Mouse (Mus musculus) neural tube, embryonic 13.5 days (tissue): ENCODE data around the gene Cipc. TPM values are rescaled to one million over a fixed set of nuclear protein-coding genes. Genes with fewer than 3 reads are reported as not detected.

Experiments used
- ATAC-seq: fragments of 200-750 bp; cut with Nextera tagmentation; 2 replicates; pipeline ENCODE4 v1.8.0; 2017; ENCODE audit warnings: low read depth, mild to moderate bottlenecking, moderate TSS enrichment, moderate library complexity
- H3K27ac ChIP-seq: fragments of 300-500 bp; sonication (generic); replicated peaks from 2 replicates; pipeline ENCODE4 v1.5.1; 2015; ENCODE audit warnings: moderate library complexity, mild to moderate bottlenecking, inconsistent platforms
- H3K27me3 ChIP-seq: fragments of 300-500 bp; sonication (generic); 2 replicates; pipeline ENCODE4 v1.6.1; 2015; ENCODE audit warnings: mild to moderate bottlenecking, inconsistent platforms
- H3K36me3 ChIP-seq: fragments of 300-500 bp; sonication (generic); 2 replicates; pipeline ENCODE4 v1.6.1; 2015; ENCODE audit warnings: mild to moderate bottlenecking, inconsistent platforms
- H3K4me1 ChIP-seq: fragments of 300-500 bp; sonication (generic); replicated peaks from 2 replicates; pipeline ENCODE4 v1.6.1; 2015; ENCODE audit warnings: inconsistent platforms
- H3K4me2 ChIP-seq: fragments of 300-500 bp; sonication (generic); 2 replicates; pipeline ENCODE4 v1.6.1; 2015; ENCODE audit warnings: inconsistent platforms, mild to moderate bottlenecking, moderate library complexity
- H3K4me3 ChIP-seq: fragments of 300-500 bp; sonication (generic); 2 replicates; pipeline ENCODE4 v1.5.1; 2015; ENCODE audit warnings: mild to moderate bottlenecking, inconsistent platforms
- H3K9ac ChIP-seq: fragments of 300-500 bp; sonication (generic); 2 replicates; pipeline ENCODE4 v1.6.1; 2015; ENCODE audit warnings: moderate library complexity, mild to moderate bottlenecking, inconsistent platforms
- H3K9me3 ChIP-seq: fragments of 300-500 bp; sonication (generic); 2 replicates; pipeline ENCODE4 v1.6.1; 2016; ENCODE audit warnings: inconsistent platforms
- WGBS: fragments of 180-500 bp; shearing (Covaris S2); methylation state at CpG from one replicate; pipeline ENCODE4 v1.1.7; 2015; 5-methylcytosine and 5-hydroxymethylcytosine counted together
- polyA plus RNA-seq: library from polyadenylated mRNA; unstranded; fragments of >200 nt; fragmentation: Nextera tagmentation; extraction: Ambion mirVana; gene quantifications from 2 replicates; pipeline ENCODE4 v1.2.1, GENCODE M21; 2015

Cipc gene
- polyA plus RNA-seq, 1 experiment from 2014 or later: 39.2 TPM

GRCm38 (mm10) chr12:86914756-86915155, 32.1 kb upstream of the Cipc start:
- H3K4me1 ChIP-seq: peaks cover 75% of the 10 kb centered on the region
- peaks cover 52% of the 10 kb centered on the region for H3K27me3 ChIP-seq

GRCm38 (mm10) chr12:86915617-86916016, 31.2 kb upstream of the Cipc start:
- Histone ChIP-seq H3K4me3 (no peak overlapping the region), H3K9me3 (no peaks in the 10 kb centered on the region), H3K4me2 (no peak overlapping the region), H3K4me1 (peaks cover 72% of the 10 kb centered on the region), H3K27ac (no peak overlapping the region), H3K36me3 (no peaks in the 10 kb centered on the region), H3K27me3 (peaks cover 44% of the 10 kb centered on the region), H3K9ac (no peak overlapping the region)
- 77% methylated on average over 7 of the region's 7 CpGs for WGBS
- ATAC-seq: no peak

More at GRCm38 (mm10) chr12:86914756-86915155, 32.1 kb upstream of the Cipc start:
- whole genome bisulfite sequencing: 62% methylated on average over 6 of the region's 6 CpGs
- no peak overlapping the region for H3K4me3 ChIP-seq
- H3K4me2 ChIP-seq: no peak overlapping the region
- H3K9ac ChIP-seq: no peak overlapping the region
- H3K9me3 ChIP-seq: no peaks in the 10 kb centered on the region
- ATAC-seq: no peak
- peak overlapping the region; percentile 23; the same call in 1 of the 2 replicates for H3K27ac ChIP-seq
- no peaks in the 10 kb centered on the region for H3K36me3 ChIP-seq

GRCm38 (mm10) chr12:86916796-86917573, 29.9 kb upstream of the Cipc start:
- H3K36me3 ChIP-seq: no peaks in the 10 kb centered on the region
- 0 out of 2 replicates have a peak overlapping the region, but pooled peaks have one; percentile 9 for H3K9ac ChIP-seq
- peaks cover 44% of the 10 kb centered on the region for H3K27me3 ChIP-seq
- no peaks in the 10 kb centered on the region for H3K9me3 ChIP-seq
- WGBS: 81% methylated on average over 7 of the region's 7 CpGs
- H3K27ac ChIP-seq: peak overlapping the region; percentile 92
- peaks cover 61% of the 10 kb centered on the region for H3K4me1 ChIP-seq
- no peak overlapping the region for H3K4me2 ChIP-seq
- H3K4me3 ChIP-seq: no peak overlapping the region
- no peak for ATAC-seq

- peak; percentile 54 for ATAC-seq
- WGBS: 18% methylated on average over 11 of the region's 11 CpGs
- Histone ChIP-seq H3K4me1 (peaks cover 53% of the 10 kb centered on the region), H3K27me3 (peaks cover 42% of the 10 kb centered on the region), H3K9me3 (no peaks in the 10 kb centered on the region), H3K36me3 (no peaks in the 10 kb centered on the region), H3K27ac (peak overlapping the region; percentile 92), H3K4me3 (no peak overlapping the region), H3K9ac (peak overlapping the region; percentile 58), H3K4me2 (0 out of 2 replicates have a peak overlapping the region, but pooled peaks have one; percentile 20)
Measured at GRCm38 (mm10) chr12:86918361-86918967, 28.4 kb upstream of the Cipc start.

GRCm38 (mm10) chr12:86918983-86919722, 27.7 kb upstream of the Cipc start:
- H3K36me3 ChIP-seq: no peaks in the 10 kb centered on the region
- WGBS: 54% methylated on average over 17 of the region's 17 CpGs
- peaks cover 35% of the 10 kb centered on the region for H3K27me3 ChIP-seq
- H3K9me3 ChIP-seq: no peaks in the 10 kb centered on the region
- peaks cover 49% of the 10 kb centered on the region for H3K4me1 ChIP-seq
- H3K4me2 ChIP-seq: no peak overlapping the region
- no peak overlapping the region for H3K4me3 ChIP-seq
- peak overlapping the region; percentile 92 for H3K27ac ChIP-seq
- peak; percentile 45 for ATAC-seq
- peak overlapping the region; percentile 58 for H3K9ac ChIP-seq

- H3K27me3 ChIP-seq: no peaks in the 10 kb centered on the region
- no peak overlapping the region for H3K4me2 ChIP-seq
- H3K27ac ChIP-seq: peak overlapping the region; percentile 30
- peak; percentile 49 for ATAC-seq
- H3K4me3 ChIP-seq: no peak overlapping the region
- H3K36me3 ChIP-seq: no peaks in the 10 kb centered on the region
- H3K9me3 ChIP-seq: 0 out of 2 replicates have a peak, but pooled peaks cover 8% of the 10 kb centered on the region
- WGBS: 5% methylated on average over 5 of the region's 5 CpGs
- no peak overlapping the region for H3K9ac ChIP-seq
- H3K4me1 ChIP-seq: peaks cover 28% of the 10 kb centered on the region
Measured at GRCm38 (mm10) chr12:86923837-86924236, 23.0 kb upstream of the Cipc start.

GRCm38 (mm10) chr12:86930934-86931729, 15.7 kb upstream of the Cipc start:
- no peak overlapping the region for H3K4me3 ChIP-seq
- no peak overlapping the region for H3K27ac ChIP-seq
- no peak overlapping the region for H3K4me2 ChIP-seq
- 73% methylated on average over 6 of the region's 6 CpGs for WGBS
- 0 out of 2 replicates have a peak, but pooled peaks cover 8% of the 10 kb centered on the region for H3K9me3 ChIP-seq
- H3K27me3 ChIP-seq: no peaks in the 10 kb centered on the region
- no peak overlapping the region for H3K9ac ChIP-seq
- H3K4me1 ChIP-seq: peaks cover 9% of the 10 kb centered on the region
- no peaks in the 10 kb centered on the region for H3K36me3 ChIP-seq
- ATAC-seq: 0 out of 2 replicates have a peak, but pooled peaks have one; percentile 8

GRCm38 (mm10) chr12:86931919-86932574, 14.8 kb upstream of the Cipc start:
- ATAC-seq: 0 out of 2 replicates have a peak, but pooled peaks have one; percentile 27
- no peaks in the 10 kb centered on the region for H3K36me3 ChIP-seq
- H3K4me1 ChIP-seq: peaks cover 9% of the 10 kb centered on the region
- H3K9me3 ChIP-seq: 0 out of 2 replicates have a peak, but pooled peaks cover 8% of the 10 kb centered on the region
- no peak overlapping the region for H3K9ac ChIP-seq
- no peak overlapping the region for H3K4me2 ChIP-seq
- 12% methylated on average over 7 of the region's 7 CpGs for WGBS
- H3K4me3 ChIP-seq: no peak overlapping the region
- no peak overlapping the region for H3K27ac ChIP-seq
- H3K27me3 ChIP-seq: no peaks in the 10 kb centered on the region

GRCm38 (mm10) chr12:86932575-86932952, 14.3 kb upstream of the Cipc start:
- 13% methylated on average over 6 of the region's 6 CpGs for WGBS
- H3K36me3 ChIP-seq: no peaks in the 10 kb centered on the region
- H3K27ac ChIP-seq: no peak overlapping the region
- no peaks in the 10 kb centered on the region for H3K27me3 ChIP-seq
- 0 out of 2 replicates have a peak, but pooled peaks cover 7% of the 10 kb centered on the region for H3K9me3 ChIP-seq
- H3K4me3 ChIP-seq: no peak overlapping the region
- ATAC-seq: no peak
- H3K9ac ChIP-seq: no peak overlapping the region
- peaks cover 9% of the 10 kb centered on the region for H3K4me1 ChIP-seq
- no peak overlapping the region for H3K4me2 ChIP-seq

GRCm38 (mm10) chr12:86934748-86935147, 12.1 kb upstream of the Cipc start:
- H3K36me3 ChIP-seq: no peaks in the 10 kb centered on the region
- H3K9me3 ChIP-seq: no peaks in the 10 kb centered on the region
- H3K27ac ChIP-seq: no peak overlapping the region
- H3K4me2 ChIP-seq: no peak overlapping the region
- 71% methylated on average over 1 of the region's 1 CpGs for WGBS
- no peaks in the 10 kb centered on the region for H3K27me3 ChIP-seq
- ATAC-seq: no peak
- H3K4me1 ChIP-seq: peaks cover 9% of the 10 kb centered on the region
- H3K9ac ChIP-seq: no peak overlapping the region
- H3K4me3 ChIP-seq: no peak overlapping the region

GRCm38 (mm10) chr12:86935692-86936282, 11.1 kb upstream of the Cipc start:
- WGBS: 88% methylated on average over 8 of the region's 8 CpGs
- H3K4me1 ChIP-seq: peaks cover 16% of the 10 kb centered on the region
- no peak for ATAC-seq

More at GRCm38 (mm10) chr12:86935692-86936282, 11.1 kb upstream of the Cipc start:
- H3K9me3 ChIP-seq: no peaks in the 10 kb centered on the region
- H3K9ac ChIP-seq: no peak overlapping the region
- no peaks in the 10 kb centered on the region for H3K36me3 ChIP-seq
- no peak overlapping the region for H3K4me3 ChIP-seq
- H3K27ac ChIP-seq: no peak overlapping the region
- H3K27me3 ChIP-seq: no peaks in the 10 kb centered on the region
- H3K4me2 ChIP-seq: no peak overlapping the region
